Comparison of ENCODE assay signal across 9 mouse cellular contexts in genomic region chr7:6344124-6344523, GRCm38 (mm10). TPM values are rescaled to one million over a fixed set of nuclear protein-coding genes. Genes with fewer than 3 reads are reported as not detected.
A peak's percentile ranks its signal among the peaks of the same experiment; 100 is the strongest.
DNase-seq lines count a peak whose midpoint lies in the region; ATAC-seq lines count a peak whose summit lies in the region.
"Had no signal": no experiment of that assay in that cellular context is flagged by ENCODE, and none has a peak within 500 bp of the region (broad histone marks: within the 10 kb centered on the region; RNA-seq: fewer than 3 reads in every experiment).

No protein-coding gene starts in this region.

- H3K4me3 ChIP-seq in heart, embryonic 16.5 days (ENCODE audit: low read length) = peak overlapping the region; percentile 62
- peak overlapping the region; percentile 64 for H3K4me3 ChIP-seq in embryonic facial prominence, embryonic 11.5 days (ENCODE audit: low read depth, low read length)
- H3K4me3 ChIP-seq in hindbrain, embryonic 16.5 days (ENCODE audit: low read length) = peak overlapping the region; percentile 49
- peak overlapping the region; percentile 59 for H3K4me3 ChIP-seq in midbrain, embryonic 14.5 days (replicated peaks; ENCODE audit: low read depth, low read length)

- peak overlapping the region; percentile 73 for H3K4me2 ChIP-seq in heart, embryonic 16.5 days (ENCODE audit: low read depth, low read length)
- no peak overlapping the region; the same call in 1 of the 2 replicates for H3K4me2 ChIP-seq in embryonic facial prominence, embryonic 11.5 days (ENCODE audit: low read depth, low read length)
- peak overlapping the region; percentile 59 for H3K4me2 ChIP-seq in hindbrain, embryonic 16.5 days (ENCODE audit: low read length)
- peak overlapping the region; percentile 59 for H3K4me2 ChIP-seq in midbrain, embryonic 14.5 days (ENCODE audit: low read length)

- H3K9me3 ChIP-seq in heart, embryonic 16.5 days (replicated peaks; ENCODE audit: control insufficient read depth, low read length) = no peaks in the 10 kb centered on the region
- H3K9me3 ChIP-seq in embryonic facial prominence, embryonic 11.5 days (replicated peaks; ENCODE audit: control insufficient read depth, low read length) = no peaks in the 10 kb centered on the region
- H3K9me3 ChIP-seq in hindbrain, embryonic 16.5 days (ENCODE audit: control insufficient read depth, low read length) = no peaks in the 10 kb centered on the region
- H3K9me3 ChIP-seq in midbrain, embryonic 14.5 days (ENCODE audit: control insufficient read depth, low read length) = no peaks in the 10 kb centered on the region
- H3K9me3 ChIP-seq: G1E had no signal

- intact Hi-C loops in heart, postnatal 25 days (cut with DNase I) = no loop called here

- no peaks in the 10 kb centered on the region for H3K36me3 ChIP-seq in heart, embryonic 16.5 days (ENCODE audit: control insufficient read depth, insufficient read depth)
- H3K36me3 ChIP-seq in embryonic facial prominence, embryonic 11.5 days (replicated peaks; ENCODE audit: control insufficient read depth, insufficient read depth, low read depth, low read length) = no peaks in the 10 kb centered on the region
- H3K36me3 ChIP-seq in hindbrain, embryonic 16.5 days (ENCODE audit: control insufficient read depth, insufficient read depth, low read length) = no peaks in the 10 kb centered on the region
- no peaks in the 10 kb centered on the region for H3K36me3 ChIP-seq in midbrain, embryonic 14.5 days (ENCODE audit: control insufficient read depth, insufficient read depth, low read length)
- H3K36me3 ChIP-seq: G1E had no signal

- no peak overlapping the region for H3K27ac ChIP-seq in heart, embryonic 16.5 days (ENCODE audit: low read length)
- no peak overlapping the region for H3K27ac ChIP-seq in embryonic facial prominence, embryonic 11.5 days (replicated peaks; ENCODE audit: low read depth, low read length)
- H3K27ac ChIP-seq in hindbrain, embryonic 16.5 days (ENCODE audit: low read depth, low read length) = peak overlapping the region; percentile 75; the same call in 1 of the 2 replicates
- 0 out of 2 replicates have a peak overlapping the region, but pooled peaks have one; percentile 20 for H3K27ac ChIP-seq in midbrain, embryonic 14.5 days (replicated peaks; ENCODE audit: low read depth, low read length)

- no peak for ATAC-seq in heart, embryonic 16.5 days (replicated peaks; ENCODE audit: extremely low read depth, insufficient read depth, low FRiP score)
- ATAC-seq in embryonic facial prominence, embryonic 11.5 days (replicated peaks; ENCODE audit: insufficient number of reproducible peaks, low FRiP score, low TSS enrichment, low read depth) = no peak
- ATAC-seq in hindbrain, embryonic 16.5 days = peak; percentile 57
- peak; percentile 35; the same call in 1 of the 2 replicates for ATAC-seq in midbrain, embryonic 14.5 days (ENCODE audit: low FRiP score, low TSS enrichment)

- no peaks in the 10 kb centered on the region for H3K4me1 ChIP-seq in heart, embryonic 16.5 days (ENCODE audit: control insufficient read depth, insufficient read depth, low read length)
- H3K4me1 ChIP-seq in embryonic facial prominence, embryonic 11.5 days (ENCODE audit: control insufficient read depth, insufficient read depth, low read length) = no peaks in the 10 kb centered on the region
- H3K4me1 ChIP-seq in hindbrain, embryonic 16.5 days (ENCODE audit: control insufficient read depth, insufficient read depth, low read depth, low read length) = no peaks in the 10 kb centered on the region
- peaks cover 4% of the 10 kb centered on the region; the same call in 1 of the 2 replicates for H3K4me1 ChIP-seq in midbrain, embryonic 14.5 days (ENCODE audit: control insufficient read depth, insufficient read depth, low read length)

- DNase-seq in heart, postnatal 25 days (ENCODE audit: low spot score) = no peak
- DNase-seq in embryonic facial prominence, embryonic 11.5 days (ENCODE audit: low spot score) = no peak
- DNase-seq in midbrain, embryonic 14.5 days = no peak
- no peak for DNase-seq in left cerebral cortex, adult 9 months (ENCODE audit: low spot score in 2 of 2)
- no peak for DNase-seq in c-Kit-positive CD71-positive TER-119-positive erythroid progenitor cells, embryonic 14.5 days (ENCODE audit: low spot score)
- DNase-seq in embryo, embryonic 11 days = no peak

- WGBS in heart, embryonic 16.5 days = 29% methylated on average over 10 of the region's 10 CpGs
- 35% methylated on average over 10 of the region's 10 CpGs for WGBS in embryonic facial prominence, embryonic 11.5 days
- 33% methylated on average over 10 of the region's 10 CpGs for WGBS in hindbrain, embryonic 16.5 days
- WGBS in midbrain, embryonic 14.5 days = 33% methylated on average over 10 of the region's 10 CpGs

- no peak overlapping the region for H3K9ac ChIP-seq in heart, embryonic 16.5 days (ENCODE audit: low read length)
- H3K9ac ChIP-seq in embryonic facial prominence, embryonic 11.5 days (replicated peaks; ENCODE audit: low read length) = peak overlapping the region; percentile 70
- peak overlapping the region; percentile 33 for H3K9ac ChIP-seq in hindbrain, embryonic 16.5 days (ENCODE audit: low read depth, low read length)
- peak overlapping the region; percentile 67 for H3K9ac ChIP-seq in midbrain, embryonic 14.5 days (replicated peaks; ENCODE audit: low read length)

- H3K27me3 ChIP-seq in heart, embryonic 16.5 days (ENCODE audit: control insufficient read depth, insufficient read depth, low read length) = no peaks in the 10 kb centered on the region
- no peaks in the 10 kb centered on the region for H3K27me3 ChIP-seq in embryonic facial prominence, embryonic 11.5 days (ENCODE audit: control insufficient read depth, insufficient read depth, low read length)
- H3K27me3 ChIP-seq in hindbrain, embryonic 16.5 days (replicated peaks; ENCODE audit: control insufficient read depth, insufficient read depth, low read length) = no peaks in the 10 kb centered on the region
- no peaks in the 10 kb centered on the region for H3K27me3 ChIP-seq in midbrain, embryonic 14.5 days (ENCODE audit: control insufficient read depth, insufficient read depth, low read length)

RNA-seq across cellular contexts. Expression of gene Gm3854, which starts 0.6 kb away (rescaled TPM):
- 1.0 and 1.5 TPM in 2 replicates for polyA plus RNA-seq in heart, embryonic 16.5 days (2015; fragmentation: Nextera tagmentation; extraction: Ambion mirVana)
- total RNA-seq in heart, postnatal 25 days (2021) = under 1 TPM; 0.48 to 0.52 TPM
- polyA plus RNA-seq in embryonic facial prominence, embryonic 11.5 days (2014; fragmentation: Nextera tagmentation; extraction: Ambion mirVana) = 1.4 and 1.6 TPM in 2 replicates
- 7.7 and 8.0 TPM in 2 replicates for polyA plus RNA-seq in hindbrain, embryonic 16.5 days (2015; fragmentation: Nextera tagmentation; extraction: Ambion mirVana)
- polyA plus RNA-seq in midbrain, embryonic 14.5 days (2014; fragmentation: Nextera tagmentation; extraction: Ambion mirVana) = 5.5 and 5.7 TPM in 2 replicates
- polyA plus RNA-seq: G1E had no signal

RNA-seq across cellular contexts. Expression of gene Zfp583, which starts 13.0 kb away (rescaled TPM):
- polyA plus RNA-seq in heart, embryonic 16.5 days (2015; fragmentation: Nextera tagmentation; extraction: Ambion mirVana) = 3.2 and 4.5 TPM in 2 replicates
- 1 to 10 TPM in 1 of 2 experiments, under 1 TPM in 1; 0.88 to 1.9 TPM for total RNA-seq in heart, postnatal 25 days (2021)
- 8.3 and 8.8 TPM in 2 replicates for polyA plus RNA-seq in embryonic facial prominence, embryonic 11.5 days (2014; fragmentation: Nextera tagmentation; extraction: Ambion mirVana)
- 14.7 and 14.8 TPM in 2 replicates for polyA plus RNA-seq in hindbrain, embryonic 16.5 days (2015; fragmentation: Nextera tagmentation; extraction: Ambion mirVana)
- polyA plus RNA-seq in midbrain, embryonic 14.5 days (2014; fragmentation: Nextera tagmentation; extraction: Ambion mirVana) = 12.7 and 13.4 TPM in 2 replicates

RNA-seq across cellular contexts. Expression of gene Zfp78, which starts 19.0 kb away (rescaled TPM):
- polyA plus RNA-seq in heart, embryonic 16.5 days (2015; fragmentation: Nextera tagmentation; extraction: Ambion mirVana) = 1.0 and 1.8 TPM in 2 replicates
- 1 to 10 TPM; 2.7 to 3.3 TPM for total RNA-seq in heart, postnatal 25 days (2021)
- polyA plus RNA-seq in embryonic facial prominence, embryonic 11.5 days (2014; fragmentation: Nextera tagmentation; extraction: Ambion mirVana) = 1.9 and 3.0 TPM in 2 replicates
- 5.7 and 7.1 TPM in 2 replicates for polyA plus RNA-seq in hindbrain, embryonic 16.5 days (2015; fragmentation: Nextera tagmentation; extraction: Ambion mirVana)
- polyA plus RNA-seq in midbrain, embryonic 14.5 days (2014; fragmentation: Nextera tagmentation; extraction: Ambion mirVana) = 6.1 and 6.4 TPM in 2 replicates

RNA-seq across cellular contexts. Expression of gene Zfp28, which starts 39.0 kb away (rescaled TPM):
- polyA plus RNA-seq in heart, embryonic 16.5 days (2015; fragmentation: Nextera tagmentation; extraction: Ambion mirVana) = 7.6 and 9.5 TPM in 2 replicates
- 1 to 10 TPM; 2.5 to 2.6 TPM for total RNA-seq in heart, postnatal 25 days (2021)
- polyA plus RNA-seq in embryonic facial prominence, embryonic 11.5 days (2014; fragmentation: Nextera tagmentation; extraction: Ambion mirVana) = 12.0 and 13.8 TPM in 2 replicates
- polyA plus RNA-seq in hindbrain, embryonic 16.5 days (2015; fragmentation: Nextera tagmentation; extraction: Ambion mirVana) = 11.8 and 13.4 TPM in 2 replicates
- polyA plus RNA-seq in midbrain, embryonic 14.5 days (2014; fragmentation: Nextera tagmentation; extraction: Ambion mirVana) = 14.6 and 17.7 TPM in 2 replicates

RNA-seq across cellular contexts. Expression of gene Smim17, which starts 54.4 kb away (rescaled TPM):
- polyA plus RNA-seq in heart, embryonic 16.5 days (2015; fragmentation: Nextera tagmentation; extraction: Ambion mirVana) = 0.20 TPM in 1 of 2 replicates, not detected in the other
- not detected for total RNA-seq in heart, postnatal 25 days (2021)
- 0.28 TPM in 1 of 2 replicates, not detected in the other for polyA plus RNA-seq in embryonic facial prominence, embryonic 11.5 days (2014; fragmentation: Nextera tagmentation; extraction: Ambion mirVana)
- polyA plus RNA-seq in hindbrain, embryonic 16.5 days (2015; fragmentation: Nextera tagmentation; extraction: Ambion mirVana) = 7.2 and 9.5 TPM in 2 replicates
- 3.4 and 6.9 TPM in 2 replicates for polyA plus RNA-seq in midbrain, embryonic 14.5 days (2014; fragmentation: Nextera tagmentation; extraction: Ambion mirVana)
- total RNA-seq: G1E had no signal
- polyA plus RNA-seq: G1E had no signal

Comparison
In these comparisons a context has a peak if more than half of its experiments do, and no peak if none do; other contexts are left out.
1. ATAC-seq: peak in hindbrain, embryonic 16.5 days (single experiment) and midbrain, embryonic 14.5 days (single experiment); none in heart, embryonic 16.5 days (single experiment) and embryonic facial prominence, embryonic 11.5 days (single experiment).
2. H3K27ac ChIP-seq: peak in hindbrain, embryonic 16.5 days (single experiment) and midbrain, embryonic 14.5 days (single experiment); none in heart, embryonic 16.5 days (single experiment) and embryonic facial prominence, embryonic 11.5 days (single experiment).
3. Peak in every context shown above with its lines, with median percentiles within 50 percentile points of each other: H3K4me3 ChIP-seq.